Mouse (Mus musculus): ENCODE data around the gene Gne.

The Gne gene

GRCm38 (mm10) chr4:44083945-44084344 lies at the start of gene Gne:
Gene Gne, minus strand, starts transcription at chr4:44084177.
- in situ Hi-C loops (cut with MboI): no loop called here

DNA sequence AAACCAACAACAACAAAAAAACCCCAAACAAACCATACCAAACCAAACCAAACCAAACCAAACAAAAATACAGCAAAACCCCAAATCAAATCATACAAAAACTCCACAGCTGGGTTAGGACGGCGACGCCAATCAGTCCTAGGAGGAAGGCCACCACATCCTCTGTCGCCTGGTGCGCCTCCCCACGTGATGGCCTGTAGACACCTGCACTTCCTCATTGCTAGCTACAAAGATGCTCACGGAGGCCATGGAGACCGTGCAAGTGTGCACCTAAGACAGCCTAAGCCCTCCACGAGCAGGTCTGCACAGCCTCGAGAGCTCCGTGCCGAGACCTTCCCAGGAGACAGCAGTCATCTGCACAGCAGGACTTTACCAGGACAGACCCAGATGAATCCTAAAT lies 42.8 kb upstream of the Gne start:
- in situ Hi-C loops (cut with MboI): no loop called here

DNA sequence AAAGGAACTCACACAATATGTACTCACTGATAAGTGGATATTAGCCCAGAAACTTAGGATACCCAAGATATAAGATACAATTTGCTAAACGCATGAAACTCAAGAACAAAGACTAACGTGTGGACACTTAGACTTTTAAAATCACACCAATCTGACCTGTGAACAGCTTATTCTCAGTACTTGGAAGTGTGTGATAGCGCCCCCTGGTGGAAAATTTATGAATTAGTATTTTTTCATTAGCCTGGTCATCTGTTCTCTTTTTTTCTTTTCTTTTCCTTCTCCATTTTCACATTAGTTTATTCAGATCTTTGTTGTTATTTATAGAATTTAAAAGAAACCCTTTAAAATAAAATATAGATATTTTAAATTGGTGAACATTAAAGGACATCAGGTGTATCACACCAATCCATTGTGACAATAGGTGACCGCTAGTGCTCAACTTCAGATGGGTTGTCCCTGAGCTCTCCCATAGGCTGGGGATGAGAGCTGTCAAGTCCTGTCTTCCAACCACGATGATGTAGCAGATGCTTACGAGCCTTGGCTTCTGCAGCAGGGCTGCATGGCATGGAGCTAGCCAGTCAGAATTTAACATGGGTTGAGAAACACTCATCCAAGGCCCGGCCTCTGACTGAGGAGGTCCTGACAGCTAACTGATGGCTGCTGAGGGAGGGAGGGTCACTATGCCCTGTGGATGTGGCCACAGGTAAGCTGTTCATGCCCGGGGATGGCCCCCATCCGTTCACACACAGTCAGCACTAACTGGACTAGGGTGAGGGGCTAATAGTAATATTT lies 35.6 kb upstream of the Gne start:
- in situ Hi-C loops (cut with MboI): loop anchor here (10.0 kb wide), 1 partner anchor 55 kb away; no protein-coding TSS in a partner anchor

GRCm38 (mm10) chr4:44115046-44115445 lies 31.1 kb upstream of the Gne start:
- in situ Hi-C loops (cut with MboI): loop anchor here (10.0 kb wide), 1 partner anchor 50 kb away; no protein-coding TSS in a partner anchor

DNA sequence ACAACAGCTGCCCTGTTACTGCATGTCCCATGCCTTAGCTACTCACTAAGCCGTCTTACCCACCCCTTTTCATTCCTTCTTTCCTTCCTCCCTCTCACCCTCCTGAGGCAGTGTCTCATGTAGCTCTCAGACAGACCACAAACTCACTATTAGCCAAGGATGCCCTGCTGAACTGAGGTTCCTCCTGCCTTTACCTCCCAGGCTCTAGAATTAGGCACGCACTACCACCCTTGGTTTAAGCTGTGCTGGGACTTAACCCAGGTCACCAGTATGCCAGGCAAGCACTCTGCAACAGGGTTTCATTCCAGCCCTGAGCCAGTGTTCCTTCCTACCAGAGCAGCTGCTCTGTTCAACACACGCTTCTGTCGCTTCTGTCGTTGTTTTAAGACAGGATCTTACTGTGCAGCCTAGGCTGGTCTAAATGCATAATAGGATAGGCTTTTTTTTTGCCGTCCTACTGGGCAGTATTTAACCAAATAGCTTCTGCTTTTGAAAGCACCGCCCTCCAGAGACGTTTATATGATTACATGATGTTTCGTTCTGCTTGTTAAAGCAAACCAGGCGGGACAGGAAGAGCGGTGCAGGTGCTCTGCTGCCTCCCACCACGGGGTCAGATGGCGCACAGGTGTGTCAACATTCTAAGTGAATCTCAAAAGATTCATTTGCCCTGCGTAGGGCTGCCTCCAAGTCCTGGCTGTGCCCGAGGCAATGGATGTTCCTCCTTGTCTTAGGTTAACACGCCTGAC lies 29.6 kb upstream of the Gne start:
- in situ Hi-C loops (cut with MboI): loop anchor here (10.0 kb wide), 1 partner anchor 49 kb away; no protein-coding TSS in a partner anchor

GRCm38 (mm10) chr4:44112741-44113140 lies 28.8 kb upstream of the Gne start:
- in situ Hi-C loops (cut with MboI): loop anchor here (10.0 kb wide), 1 partner anchor 48 kb away; no protein-coding TSS in a partner anchor

DNA sequence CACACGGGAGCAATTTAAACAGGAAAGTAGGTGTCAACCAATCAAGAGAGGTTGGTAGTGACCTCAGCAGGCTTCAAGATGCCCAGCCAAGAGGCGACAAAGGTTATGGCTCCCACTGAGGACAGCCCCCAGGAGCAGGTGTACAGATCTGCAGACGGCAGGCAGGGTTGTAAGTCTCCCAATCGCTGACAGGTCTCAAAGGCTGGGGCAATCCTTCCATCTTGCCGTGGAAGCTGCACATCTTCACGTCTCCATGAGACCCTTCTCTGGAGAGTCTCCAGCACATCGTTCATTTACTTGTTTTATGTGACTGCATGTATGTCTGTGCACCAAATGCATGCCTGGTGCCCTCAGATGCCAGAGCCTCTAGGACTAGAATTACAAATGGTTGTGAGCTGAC lies 26.8 kb upstream of the Gne start:
- in situ Hi-C loops (cut with MboI): loop anchor here (10.0 kb wide), 1 partner anchor 46 kb away; no protein-coding TSS in a partner anchor

- in situ Hi-C loops (cut with MboI): no loop called here
These were observed 24.3 kb upstream of the Gne start for GRCm38 (mm10) chr4:44108297-44108696.

DNA sequence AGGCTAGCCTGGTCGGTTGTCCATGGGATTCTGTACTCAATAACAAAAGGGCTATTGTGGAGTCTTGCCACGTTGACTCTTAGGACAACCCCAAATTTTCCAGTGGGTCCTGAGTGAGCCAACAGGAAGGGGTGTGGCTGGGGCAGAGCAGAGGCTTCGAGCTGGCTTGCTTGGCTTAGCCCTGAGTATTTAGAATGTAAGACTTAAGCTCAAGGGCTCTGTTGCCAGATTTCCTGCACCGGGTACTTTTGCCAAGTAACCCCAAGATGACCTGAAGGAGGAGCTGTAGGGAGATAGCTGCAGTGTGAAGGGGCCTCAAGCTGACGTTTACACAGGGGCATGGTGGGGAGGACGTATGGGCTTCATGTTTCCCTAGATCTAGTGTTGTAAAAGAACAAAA lies 23.4 kb upstream of the Gne start:
- in situ Hi-C loops (cut with MboI): no loop called here

- in situ Hi-C loops (cut with MboI): no loop called here
These were observed 22.4 kb upstream of the Gne start for GRCm38 (mm10) chr4:44106297-44106821.

- in situ Hi-C loops (cut with MboI): no loop called here
These were observed 20.4 kb upstream of the Gne start for GRCm38 (mm10) chr4:44104195-44104917.

GRCm38 (mm10) chr4:44103620-44104019 lies 19.6 kb upstream of the Gne start:
- in situ Hi-C loops (cut with MboI): no loop called here

DNA sequence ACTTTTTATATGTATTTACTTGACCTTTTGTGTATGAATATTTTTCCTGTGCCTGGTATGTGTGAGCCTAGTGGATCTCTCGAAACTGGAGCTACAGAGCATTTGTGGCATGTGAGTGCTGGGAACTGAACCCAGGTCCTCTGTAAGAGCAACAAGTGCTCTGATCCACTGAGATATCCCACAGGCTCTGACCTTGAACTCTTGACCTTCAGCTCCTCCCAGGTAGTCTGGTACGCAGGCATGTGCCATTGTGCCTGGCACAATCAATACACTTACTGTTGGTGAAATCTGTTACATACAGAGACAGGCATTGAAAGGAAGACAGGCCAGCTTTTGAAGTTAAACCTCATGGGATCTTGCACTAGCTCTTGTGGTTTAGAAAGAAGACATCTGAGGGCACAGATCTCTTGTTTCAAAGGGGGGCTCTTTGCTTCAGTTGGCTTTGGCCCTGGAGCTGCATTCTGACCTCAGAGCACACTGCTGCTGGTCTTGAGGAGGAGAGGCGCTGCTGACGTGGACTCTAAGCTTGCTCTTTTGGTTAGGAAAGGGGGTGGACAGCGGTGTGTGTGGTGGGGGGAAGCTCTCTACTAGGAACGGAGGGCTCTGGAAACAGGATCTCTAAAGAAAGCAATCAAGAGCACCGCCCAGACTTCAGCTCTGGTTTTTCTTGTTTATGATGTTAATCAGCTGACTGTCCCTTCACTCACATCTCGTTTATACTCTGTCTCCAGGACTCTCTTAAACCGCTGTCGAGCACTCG lies 13.8 kb upstream of the Gne start:
- in situ Hi-C loops (cut with MboI): no loop called here

GRCm38 (mm10) chr4:44094475-44094874 lies 10.5 kb upstream of the Gne start:
- in situ Hi-C loops (cut with MboI): no loop called here

- in situ Hi-C loops (cut with MboI): no loop called here
These were observed 8.4 kb upstream of the Gne start for GRCm38 (mm10) chr4:44092359-44092758.

DNA sequence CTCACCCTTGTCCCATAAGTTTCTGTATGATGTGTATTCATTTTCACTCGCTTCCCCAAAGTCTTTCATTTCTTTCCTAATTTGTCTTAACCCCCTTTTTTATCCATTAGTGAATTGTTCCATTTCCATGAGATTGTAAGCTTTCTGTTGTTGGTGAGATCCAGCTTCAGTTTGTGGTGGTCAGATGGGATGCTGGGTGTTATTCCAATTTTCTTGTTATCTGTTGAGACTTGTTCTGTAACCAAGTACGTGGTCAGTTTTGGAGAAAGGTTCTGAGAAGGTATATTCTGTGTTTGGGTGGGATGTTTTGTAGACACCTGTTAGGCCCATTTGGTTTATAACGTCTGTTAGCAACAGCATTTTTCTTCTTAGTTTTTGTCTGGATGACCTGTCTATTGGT lies 1.6 kb upstream of the Gne start:
- in situ Hi-C loops (cut with MboI): no loop called here

DNA sequence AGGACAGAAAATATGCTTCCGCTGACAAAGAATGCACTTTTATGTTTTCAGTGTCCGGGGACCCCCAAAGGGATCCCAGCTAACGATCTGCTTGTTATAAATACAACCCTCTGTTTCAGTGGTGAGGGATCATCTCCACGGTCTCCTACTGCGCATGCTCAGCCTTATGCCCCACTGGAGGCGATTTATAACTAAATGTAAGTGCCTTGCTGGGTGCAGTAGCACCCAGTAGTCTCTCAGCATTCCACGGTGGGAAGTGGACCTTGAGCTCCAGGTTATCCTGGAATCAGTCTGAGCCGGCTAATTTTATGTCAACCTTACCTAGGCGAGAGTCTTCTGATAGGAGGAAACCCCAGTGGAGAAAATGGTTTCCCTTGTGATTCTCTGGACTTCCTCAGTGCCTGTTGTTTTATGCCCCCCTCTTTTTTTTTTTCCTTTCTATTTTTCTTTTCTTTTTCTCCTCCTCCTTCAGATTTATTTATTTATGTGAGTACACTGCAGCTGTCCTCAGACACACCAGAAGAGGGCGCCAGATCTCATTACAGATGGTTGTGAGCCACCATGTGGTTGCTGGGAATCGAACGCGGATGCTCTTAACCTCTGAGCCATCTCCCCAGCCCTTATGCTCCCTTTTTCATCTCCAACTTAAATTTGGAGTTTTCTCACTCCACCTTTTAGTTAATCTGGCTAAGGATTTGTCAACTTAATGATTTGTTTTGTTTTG lies 787 bp upstream of the Gne start:
- in situ Hi-C loops (cut with MboI): no loop called here

DNA sequence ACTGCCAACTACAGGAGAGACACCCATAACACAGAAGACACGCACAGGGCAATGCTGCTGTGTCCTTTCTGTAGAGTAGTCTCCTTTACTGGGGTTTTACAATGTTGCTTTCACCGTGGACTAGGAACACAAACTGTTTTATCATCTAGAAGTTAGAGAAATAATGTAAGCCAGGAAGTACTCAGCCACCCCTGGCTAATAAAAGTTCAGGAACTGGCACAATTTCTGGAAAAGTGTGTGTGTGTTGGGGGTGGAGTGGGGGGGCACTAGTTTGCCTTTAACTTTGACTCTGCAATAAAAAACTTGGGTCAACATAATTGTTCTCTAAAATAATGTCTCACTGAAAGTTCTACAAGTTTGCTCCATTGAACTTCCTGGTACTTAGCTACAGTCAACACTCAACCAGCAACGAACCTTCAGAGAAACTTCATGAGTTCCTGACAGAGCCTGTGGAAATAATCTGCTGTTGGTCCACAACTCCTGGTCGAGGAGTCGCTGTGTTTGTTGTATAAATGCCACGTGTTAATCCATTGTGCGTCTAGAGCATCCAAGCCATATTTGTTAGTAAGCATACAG lies 5.5 kb downstream of the Gne start:
- in situ Hi-C loops (cut with MboI): no loop called here

- in situ Hi-C loops (cut with MboI): no loop called here
These were observed 9.6 kb downstream of the Gne start for GRCm38 (mm10) chr4:44074422-44074821.

- in situ Hi-C loops (cut with MboI): no loop called here
These were observed 10.2 kb downstream of the Gne start for GRCm38 (mm10) chr4:44073799-44074198.
